Mouse (Mus musculus) lung, postnatal 0 days (tissue): Measurements from ENCODE around the gene Anpep. TPM values are rescaled to one million over a fixed set of nuclear protein-coding genes. Genes with fewer than 3 reads are reported as not detected.

Experiments used
- ATAC-seq: fragments of 200-750 bp; cut with Nextera tagmentation; 2 replicates; pipeline ENCODE4 v1.8.0; 2017; ENCODE audit warnings: moderate library complexity
- DNase-seq: peaks from one replicate; pipeline ENCODE4 v3.0.0-alpha.2; 2016; ENCODE audit warnings: low spot score
- H3K27ac ChIP-seq: fragments of 300-500 bp; sonication (generic); 2 replicates; pipeline ENCODE4 v1.5.1; 2014; ENCODE audit warnings: antibody characterized with exemption, mild to moderate bottlenecking, low read length, mixed read lengths
- H3K27me3 ChIP-seq: fragments of 300-500 bp; sonication (generic); replicated peaks from 2 replicates; pipeline ENCODE4 v1.6.1; 2014; ENCODE audit warnings: low read length, mixed read lengths; ENCODE audit not compliant: insufficient read depth
- H3K36me3 ChIP-seq: fragments of 300-500 bp; sonication (generic); 2 replicates; pipeline ENCODE4 v1.6.1; 2014; ENCODE audit warnings: low read length, mixed read lengths; ENCODE audit not compliant: insufficient read depth
- H3K4me1 ChIP-seq: fragments of 300-500 bp; sonication (generic); 2 replicates; pipeline ENCODE4 v1.6.1; 2014; ENCODE audit warnings: antibody characterized with exemption, low read depth, low read length, mixed read lengths; ENCODE audit not compliant: insufficient read depth
- H3K4me2 ChIP-seq: fragments of 300-500 bp; sonication (generic); replicated peaks from 2 replicates; pipeline ENCODE4 v1.6.1; 2014; ENCODE audit warnings: low read depth, mild to moderate bottlenecking, low read length, moderate library complexity, mixed read lengths
- H3K4me3 ChIP-seq: fragments of 300-500 bp; sonication (generic); 2 replicates; pipeline ENCODE4 v1.5.1; 2014; ENCODE audit warnings: low read depth, low read length
- H3K9ac ChIP-seq: fragments of 300-500 bp; sonication (generic); replicated peaks from 2 replicates; pipeline ENCODE4 v1.6.1; 2014; ENCODE audit warnings: low read depth, mild to moderate bottlenecking
- H3K9me3 ChIP-seq: fragments of 300-500 bp; sonication (generic); 2 replicates; pipeline ENCODE4 v1.6.1; 2016; ENCODE audit warnings: low read length, mixed read lengths
- CTCF ChIP-seq: IDR thresholded peaks from 2 replicates; pipeline ENCODE4 v1.5.1; 2016; ENCODE audit warnings: antibody characterized with exemption, mild to moderate bottlenecking
- EP300 ChIP-seq: IDR thresholded peaks from 2 replicates; pipeline ENCODE4 v1.6.1; 2016; ENCODE audit warnings: antibody characterized with exemption, mild to moderate bottlenecking, control low read depth
- WGBS: fragments of 180-500 bp; shearing (Covaris S2); extraction: QIAGEN DNeasy Blood & Tissue Kit; methylation state at CpG from one replicate; pipeline ENCODE4 v1.1.7; 2014; 5-methylcytosine and 5-hydroxymethylcytosine counted together
- polyA plus RNA-seq: library from polyadenylated mRNA; unstranded; fragments of >200 nt; fragmentation: Nextera tagmentation; extraction: Ambion mirVana; gene quantifications from 2 replicates; pipeline ENCODE4 v1.2.1, GENCODE M21; 2015

Gene Anpep
- polyA plus RNA-seq, 1 experiment from 2014 or later = 11.6 TPM

- Histone ChIP-seq H3K4me2 (no peak overlapping the region), H3K27ac (no peak overlapping the region), H3K4me1 (no peaks in the 10 kb centered on the region; the same call in 1 of the 2 replicates), H3K27me3 (0 out of 2 replicates have a peak, but pooled peaks cover 2% of the 10 kb centered on the region), H3K9me3 (no peaks in the 10 kb centered on the region), H3K4me3 (no peak overlapping the region), H3K9ac (no peak overlapping the region), H3K36me3 (no peaks in the 10 kb centered on the region)
- ATAC-seq = no peak
- DNase-seq = no peak
- 47% methylated on average over 7 of the region's 7 CpGs for WGBS
- TF ChIP-seq EP300 = no peak
- TF ChIP-seq CTCF = no peak
Observed at GRCm38 (mm10) chr7:79842163-79842562, 18.7 kb downstream of the Anpep start.

GRCm38 (mm10) chr7:79837247-79837646 lies 23.6 kb downstream of the Anpep start:
- no peaks in the 10 kb centered on the region for H3K27me3 ChIP-seq
- no peak overlapping the region for H3K27ac ChIP-seq
- no peaks in the 10 kb centered on the region for H3K36me3 ChIP-seq
- ATAC-seq = no peak
- H3K9me3 ChIP-seq = no peaks in the 10 kb centered on the region
- 50% methylated on average over 2 of the region's 2 CpGs for WGBS
- no peak for TF ChIP-seq EP300
- TF ChIP-seq CTCF = no peak
- H3K4me3 ChIP-seq = no peak overlapping the region
- H3K9ac ChIP-seq = no peak overlapping the region
- H3K4me1 ChIP-seq = no peaks in the 10 kb centered on the region
- no peak for DNase-seq
- no peak overlapping the region for H3K4me2 ChIP-seq

- DNase-seq (no peak), ATAC-seq (no peak)
- Histone ChIP-seq H3K4me3 (no peak overlapping the region), H3K36me3 (no peaks in the 10 kb centered on the region), H3K27ac (no peak overlapping the region), H3K9me3 (no peaks in the 10 kb centered on the region), H3K27me3 (no peaks in the 10 kb centered on the region), H3K4me1 (no peaks in the 10 kb centered on the region), H3K4me2 (no peak overlapping the region), H3K9ac (no peak overlapping the region)
- TF ChIP-seq CTCF (no peak), EP300 (no peak)
- 91% methylated on average over 6 of the region's 6 CpGs for WGBS
Observed at GRCm38 (mm10) chr7:79835196-79835595, 25.7 kb downstream of the Anpep start.

GRCm38 (mm10) chr7:79832980-79833379 lies 27.9 kb downstream of the Anpep start:
- H3K9me3 ChIP-seq = no peaks in the 10 kb centered on the region

GRCm38 (mm10) chr7:79831585-79831984 lies 29.3 kb downstream of the Anpep start:
- no peak overlapping the region for H3K4me2 ChIP-seq
- H3K27ac ChIP-seq = peak overlapping the region; percentile 74
- no peak for TF ChIP-seq CTCF
- no peak for TF ChIP-seq EP300
- 22% methylated on average over 6 of the region's 6 CpGs for WGBS
- H3K36me3 ChIP-seq = no peaks in the 10 kb centered on the region
- H3K9ac ChIP-seq = no peak overlapping the region
- no peaks in the 10 kb centered on the region for H3K9me3 ChIP-seq
- no peaks in the 10 kb centered on the region for H3K27me3 ChIP-seq
- ATAC-seq (peak; percentile 62), DNase-seq (peak; percentile 77)
- H3K4me3 ChIP-seq = no peak overlapping the region
- H3K4me1 ChIP-seq = no peaks in the 10 kb centered on the region

More at GRCm38 (mm10) chr7:79832980-79833379, 27.9 kb downstream of the Anpep start:
- Histone ChIP-seq H3K4me3 (no peak overlapping the region), H3K9ac (no peak overlapping the region), H3K4me2 (no peak overlapping the region), H3K27me3 (no peaks in the 10 kb centered on the region), H3K27ac (no peak overlapping the region), H3K36me3 (no peaks in the 10 kb centered on the region), H3K4me1 (no peaks in the 10 kb centered on the region)
- TF ChIP-seq CTCF (no peak), EP300 (no peak)
- DNase-seq (no peak), ATAC-seq (no peak)

- H3K9ac ChIP-seq = no peak overlapping the region
- no peaks in the 10 kb centered on the region for H3K27me3 ChIP-seq
- no peak overlapping the region for H3K4me3 ChIP-seq
- H3K9me3 ChIP-seq = no peaks in the 10 kb centered on the region
- H3K27ac ChIP-seq = peak overlapping the region; percentile 74
- no peaks in the 10 kb centered on the region for H3K4me1 ChIP-seq
- peak; percentile 80 for DNase-seq
- peak; percentile 86 for ATAC-seq
- H3K4me2 ChIP-seq = no peak overlapping the region
- TF ChIP-seq CTCF = no peak
- TF ChIP-seq EP300 = peak; percentile 63
- no peaks in the 10 kb centered on the region for H3K36me3 ChIP-seq
- WGBS = 41% methylated on average over 6 of the region's 6 CpGs
Observed at GRCm38 (mm10) chr7:79831145-79831544, 29.7 kb downstream of the Anpep start.

- H3K27ac ChIP-seq = no peak overlapping the region
- WGBS = 70% methylated on average over 3 of the region's 3 CpGs
- no peaks in the 10 kb centered on the region for H3K27me3 ChIP-seq
Observed at GRCm38 (mm10) chr7:79828341-79828740, 32.5 kb downstream of the Anpep start.

More at GRCm38 (mm10) chr7:79828341-79828740, 32.5 kb downstream of the Anpep start:
- no peak for ATAC-seq
- Histone ChIP-seq H3K4me3 (no peak overlapping the region), H3K36me3 (no peaks in the 10 kb centered on the region), H3K9me3 (no peaks in the 10 kb centered on the region), H3K4me2 (no peak overlapping the region), H3K9ac (no peak overlapping the region), H3K4me1 (no peaks in the 10 kb centered on the region)
- DNase-seq = no peak
- no peak for TF ChIP-seq EP300
- TF ChIP-seq CTCF = no peak
